Mouse (Mus musculus): ENCODE results near the gene Pik3r2.
"Not testable (repeated sequence)": the region's sequence is repeated elsewhere in the genome, so short reads cannot be mapped to it uniquely, and the experiment has no call there.

Pik3r2 gene

DNA sequence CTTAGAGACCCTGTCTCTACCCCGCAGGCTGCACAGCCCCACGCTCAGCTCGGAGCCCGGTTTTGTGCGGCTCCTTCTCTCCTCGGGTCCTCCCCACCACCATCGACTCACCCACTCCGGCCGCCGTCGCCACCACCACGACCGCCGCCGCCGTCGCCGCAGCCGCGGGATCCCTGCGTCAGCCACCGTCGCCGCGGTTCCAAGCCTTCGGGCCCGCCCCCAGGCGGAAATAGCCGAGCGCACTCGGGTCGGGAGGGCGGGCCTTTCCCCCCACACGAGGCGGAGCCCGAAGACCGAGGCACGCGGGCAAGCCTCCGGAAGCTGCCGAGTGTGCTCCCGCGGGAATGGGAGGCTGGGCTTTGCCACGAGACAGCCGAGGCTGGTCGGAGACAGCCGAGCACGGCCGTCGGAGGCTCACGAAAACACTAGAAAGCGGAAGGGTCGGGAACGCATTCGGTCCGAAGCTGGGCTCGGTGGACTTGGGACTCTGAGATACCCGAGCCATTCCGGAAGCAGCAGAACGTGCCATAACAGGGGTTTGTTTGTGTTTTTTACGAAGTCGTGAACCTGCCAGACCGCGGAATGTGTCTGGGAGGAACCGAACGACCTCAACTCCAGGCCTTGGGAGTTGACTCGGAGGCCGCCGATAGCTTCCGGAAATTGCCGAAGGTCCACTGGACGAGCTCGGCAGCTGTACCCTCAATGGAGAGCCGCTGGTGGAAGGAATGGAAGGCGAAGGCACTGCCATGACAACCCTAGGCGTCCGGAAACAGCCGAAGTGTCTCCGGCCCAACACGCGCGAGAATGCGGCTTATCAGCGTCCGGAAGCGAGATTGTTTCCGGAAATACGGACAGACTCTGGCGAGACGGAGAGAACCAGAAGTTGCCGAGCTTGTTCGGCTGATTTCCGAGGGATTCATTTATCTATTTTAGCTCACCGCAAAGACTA, at the start of gene Pik3r2:
Gene Pik3r2 (minus strand): TSS at position 218 of the 949 bp plus-strand sequence.
- peak; percentile 95 to 96 for DNase-seq (ENCODE audit: low spot score in 2 of 2)

GRCm38 (mm10) chr8:70825816-70826215, 49.3 kb upstream of the Pik3r2 start:
- DNase-seq (ENCODE audit: low spot score in 2 of 2), result no peak

DNA sequence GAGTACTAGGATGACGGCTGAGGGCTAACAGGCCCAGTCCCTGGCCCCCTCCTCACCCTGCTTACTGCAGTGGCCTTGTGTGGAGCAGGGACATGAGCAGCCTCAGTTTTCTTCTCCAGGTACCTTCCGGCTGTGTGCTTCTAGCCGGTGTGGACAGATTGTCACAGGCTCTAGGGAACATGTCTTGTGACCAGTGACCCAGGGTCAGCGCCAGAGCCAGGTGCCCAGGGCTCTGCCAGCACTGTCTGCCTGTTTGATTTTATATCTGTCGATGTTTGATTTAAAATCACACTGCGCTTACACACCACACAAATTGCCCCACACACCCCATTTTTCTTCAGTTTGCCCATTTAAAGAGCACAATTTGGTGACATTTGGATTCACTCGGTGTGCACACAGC, 47.3 kb upstream of the Pik3r2 start:
- no peak for DNase-seq (ENCODE audit: low spot score in 2 of 2)

GRCm38 (mm10) chr8:70822594-70822993, 46.1 kb upstream of the Pik3r2 start:
- not testable (repeated sequence) for DNase-seq (ENCODE audit: low spot score in 2 of 2)

- DNase-seq (ENCODE audit: low spot score in 2 of 2), result no peak
Observed at GRCm38 (mm10) chr8:70821992-70822391, 45.5 kb upstream of the Pik3r2 start.

DNA sequence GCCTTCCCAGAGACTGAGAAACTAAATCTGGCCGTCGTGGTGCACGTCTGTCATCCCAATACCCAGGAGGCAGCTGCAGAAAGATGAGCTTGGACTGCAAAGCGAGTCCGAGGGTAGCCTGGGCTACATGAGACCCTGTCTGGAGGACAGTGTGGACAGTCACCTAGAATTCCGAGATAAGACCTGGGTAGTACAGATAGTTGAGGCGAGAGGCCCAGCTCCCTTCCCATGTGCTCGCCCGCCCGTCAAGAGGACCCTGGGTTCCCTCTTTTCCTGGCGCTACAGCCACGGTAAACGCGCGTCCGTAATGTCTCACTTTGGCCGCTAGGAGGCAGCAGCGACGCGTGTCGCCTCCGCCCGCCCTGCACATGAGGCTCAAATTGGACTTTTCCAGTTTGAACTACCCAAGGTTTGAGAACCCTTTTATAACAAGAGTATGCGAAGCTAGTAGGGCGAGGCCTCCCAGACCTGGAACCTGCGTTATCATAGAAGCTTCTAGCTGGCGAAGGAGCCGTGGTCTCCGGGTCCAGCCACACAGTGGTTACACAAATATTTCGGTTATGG, 45.0 kb upstream of the Pik3r2 start:
- DNase-seq (ENCODE audit: low spot score in 2 of 2), result peak in 1 of 2 experiments; percentile 57

- DNase-seq (ENCODE audit: low spot score in 2 of 2), result no peak
Observed at GRCm38 (mm10) chr8:70820101-70820935, 43.8 kb upstream of the Pik3r2 start.

DNA sequence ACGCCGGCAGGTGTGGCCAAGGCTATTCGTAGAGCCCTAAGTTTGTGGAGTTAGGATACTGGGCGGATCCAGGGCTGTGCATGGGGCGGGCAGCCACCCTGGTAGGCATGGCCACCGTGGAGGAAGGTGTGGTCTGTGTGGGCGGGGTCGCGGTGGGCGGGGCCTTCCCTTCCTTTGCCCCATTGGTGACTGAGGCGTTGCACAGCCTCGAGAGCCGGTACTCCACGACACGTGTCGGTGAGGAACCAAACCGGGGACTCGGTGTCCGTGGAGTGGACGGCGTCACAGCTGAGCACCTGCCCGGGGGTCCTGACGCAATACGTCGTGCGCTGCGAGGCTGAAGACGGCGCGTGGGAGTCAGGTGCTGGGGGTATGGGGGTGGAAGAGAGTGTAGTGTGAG, 40.2 kb upstream of the Pik3r2 start:
- peak in 1 of 2 experiments; percentile 56 for DNase-seq (ENCODE audit: low spot score in 2 of 2)

GRCm38 (mm10) chr8:70812885-70813284, 36.4 kb upstream of the Pik3r2 start:
- no peak for DNase-seq (ENCODE audit: low spot score in 2 of 2)

- no peak for DNase-seq (ENCODE audit: low spot score in 2 of 2)
Observed at GRCm38 (mm10) chr8:70812055-70812454, 35.5 kb upstream of the Pik3r2 start.

GRCm38 (mm10) chr8:70810962-70811680, 34.6 kb upstream of the Pik3r2 start:
- no peak for DNase-seq (ENCODE audit: low spot score in 2 of 2)

DNA sequence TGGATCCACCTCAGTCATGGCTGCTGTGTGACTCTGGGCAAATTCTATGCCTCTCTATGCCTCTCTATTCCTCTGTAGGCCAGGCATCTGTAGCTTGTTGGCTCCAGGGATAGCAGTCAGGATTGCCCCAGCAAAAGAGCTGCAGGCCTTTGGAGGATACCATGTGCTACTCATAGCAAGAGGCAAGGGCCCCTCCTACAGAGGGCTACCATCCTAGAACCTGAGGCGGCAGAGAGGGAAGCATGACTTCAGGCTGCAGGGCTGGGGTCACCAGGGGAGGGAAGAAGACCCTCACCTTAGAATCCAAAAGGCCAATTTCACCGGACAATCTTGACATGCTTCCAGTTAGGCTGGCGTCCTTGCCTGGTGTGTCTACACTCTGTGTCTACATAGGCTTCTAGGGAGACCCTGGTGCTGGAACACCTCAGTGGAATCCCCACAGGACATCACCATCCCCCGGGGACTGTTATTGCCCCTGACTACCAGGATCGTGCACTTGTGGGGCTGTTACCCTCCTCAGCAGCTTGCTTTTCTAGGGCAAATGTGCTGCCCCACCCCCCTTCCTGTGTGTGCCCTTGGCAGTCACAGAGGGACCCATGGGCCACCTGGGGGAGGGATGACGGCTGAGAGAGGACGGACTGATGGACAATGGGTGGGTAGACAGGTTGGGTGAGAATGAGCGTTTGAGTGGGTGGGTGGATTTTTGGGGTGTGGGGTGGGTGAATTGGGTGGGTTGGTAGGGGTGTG, 32.6 kb upstream of the Pik3r2 start:
- no peak for DNase-seq (ENCODE audit: low spot score in 2 of 2)

GRCm38 (mm10) chr8:70808239-70808638, 31.7 kb upstream of the Pik3r2 start, which contains the start of gene Il12rb1:
Gene Il12rb1, plus strand, starts transcription at chr8:70808449.
- no peak for DNase-seq (ENCODE audit: low spot score in 2 of 2)

DNA sequence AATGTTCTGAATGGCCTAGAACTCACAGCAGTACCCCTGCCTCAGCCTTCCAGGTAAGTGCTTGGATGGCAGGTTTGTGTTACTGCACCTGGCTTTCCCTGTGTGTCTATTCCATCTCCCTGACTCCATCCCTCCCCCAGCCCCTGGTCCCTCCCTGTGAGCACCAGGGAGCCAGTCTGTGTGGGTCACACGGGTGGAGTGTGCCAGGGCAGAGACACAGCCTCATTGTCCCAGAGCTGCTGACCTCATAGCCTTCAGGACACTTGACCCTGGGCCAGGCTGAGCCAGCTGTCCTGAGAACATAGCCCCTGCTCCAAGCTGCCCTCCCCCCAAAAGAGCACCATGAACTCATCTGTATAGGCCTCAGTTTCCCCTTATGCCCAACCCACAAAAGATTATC, 30.8 kb upstream of the Pik3r2 start:
- DNase-seq (ENCODE audit: low spot score in 2 of 2), result no peak

DNA sequence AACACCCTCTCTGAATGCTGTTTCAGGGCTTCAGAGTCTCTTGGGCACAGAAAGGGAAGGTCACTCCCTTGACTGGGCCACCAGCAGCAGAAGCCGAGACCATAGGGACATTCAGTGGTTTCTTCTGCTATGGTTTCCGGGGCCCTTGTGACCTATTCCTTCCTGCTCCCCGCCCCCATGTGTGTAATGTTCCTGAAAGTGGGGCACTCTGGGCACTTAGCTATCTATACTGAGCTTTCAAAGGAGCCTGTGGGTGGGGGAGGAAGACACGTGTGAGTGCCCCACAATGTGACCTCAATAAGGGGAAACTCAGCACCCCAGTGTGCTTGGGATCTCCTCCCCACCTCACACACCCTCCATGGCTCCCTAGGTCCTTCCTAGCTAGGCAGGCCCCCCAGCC, 30.0 kb upstream of the Pik3r2 start:
- no peak for DNase-seq (ENCODE audit: low spot score in 2 of 2)

- DNase-seq (ENCODE audit: low spot score in 2 of 2), result peak; percentile 70 to 83
Observed at GRCm38 (mm10) chr8:70804481-70805206, 28.1 kb upstream of the Pik3r2 start, which contains the start of gene Mast3. Gene Mast3, minus strand, starts transcription at chr8:70805054.

GRCm38 (mm10) chr8:70803761-70804480, 27.4 kb upstream of the Pik3r2 start:
- DNase-seq (ENCODE audit: low spot score in 2 of 2), result peak; percentile 34 to 37

GRCm38 (mm10) chr8:70802786-70803510, 26.4 kb upstream of the Pik3r2 start:
- no peak for DNase-seq (ENCODE audit: low spot score in 2 of 2)

DNA sequence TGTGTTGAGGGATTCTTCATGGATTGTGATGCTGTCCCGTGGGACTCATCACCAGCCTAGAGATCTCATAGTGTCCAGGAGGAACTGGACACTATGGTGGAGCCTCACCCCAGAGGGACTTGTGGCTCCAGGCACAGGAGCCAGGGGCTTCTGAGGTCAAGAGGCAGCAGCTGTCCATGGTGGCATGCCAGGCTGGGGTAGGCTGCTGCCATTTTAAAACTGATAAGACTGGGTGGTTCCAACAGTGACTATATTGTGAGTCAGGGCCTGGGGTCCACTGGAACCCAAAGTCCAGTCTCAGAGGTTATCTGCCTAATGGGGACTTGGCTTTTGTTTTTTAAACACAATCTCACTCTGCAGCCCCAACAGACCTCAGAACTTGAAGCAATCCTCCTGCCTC, 25.3 kb upstream of the Pik3r2 start:
- no peak for DNase-seq (ENCODE audit: low spot score in 2 of 2)

Data from urinary bladder, adult 18-20 months (tissue).